Mouse (Mus musculus) liver, embryonic 14.5 days (tissue): ENCODE measurements around the gene Zfp981. TPM values are rescaled to one million over a fixed set of nuclear protein-coding genes. Genes with fewer than 3 reads are reported as not detected.
A peak's percentile ranks its signal among the peaks of the same experiment; 100 is the strongest.
"Not testable (repeated sequence)": the region's sequence is repeated elsewhere in the genome, so short reads cannot be mapped to it uniquely, and the experiment has no call there.

Experiments
- ATAC-seq: fragments of 200-750 bp; cut with Nextera tagmentation; 2 replicates; pipeline ENCODE4 v1.8.0; 2017; ENCODE audit warnings: moderate number of reproducible peaks, mild to moderate bottlenecking, moderate library complexity; ENCODE audit not compliant: insufficient read depth
- DNase-seq, 3 experiments: peaks; one replicate each; pipeline ENCODE4 v3.0.0-alpha.2; 2012 to 2013; ENCODE audit warnings: low read depth in 3 of 3, low spot score in 3 of 3
- H3K27ac ChIP-seq: fragments of 300-500 bp; sonication (generic); 2 replicates; pipeline ENCODE4 v1.5.1; 2014; ENCODE audit warnings: moderate library complexity, mild to moderate bottlenecking, control low read depth, inconsistent platforms
- H3K27me3 ChIP-seq: fragments of 300-500 bp; sonication (generic); 2 replicates; pipeline ENCODE4 v1.6.1; 2014; ENCODE audit warnings: mild to moderate bottlenecking, low read length, moderate library complexity; ENCODE audit not compliant: control insufficient read depth, insufficient read depth
- H3K36me3 ChIP-seq: fragments of 300-500 bp; sonication (generic); replicated peaks from 2 replicates; pipeline ENCODE4 v1.6.1; 2014; ENCODE audit warnings: low read depth; ENCODE audit not compliant: control insufficient read depth, insufficient read depth
- H3K4me1 ChIP-seq, 2 experiments: fragments of 200-500 bp in 1 of 2; fragments of 300-500 bp in 1 of 2; sonication (generic) in 1 of 2; replicated peaks; 2 replicates each; pipeline ENCODE4 v1.6.1; 2012 to 2014; ENCODE audit warnings: antibody characterized with exemption in 1 of 2, inconsistent platforms in 1 of 2, low read length in 1 of 2; ENCODE audit not compliant: control insufficient read depth in 2 of 2, insufficient read depth in 2 of 2
- H3K4me2 ChIP-seq: fragments of 300-500 bp; sonication (generic); 2 replicates; pipeline ENCODE4 v1.6.1; 2014; ENCODE audit warnings: low read depth, mild to moderate bottlenecking, control low read depth, moderate library complexity
- H3K4me3 ChIP-seq, 2 experiments: fragments of 200-500 bp in 1 of 2; fragments of 300-500 bp in 1 of 2; sonication (generic) in 1 of 2; 2 replicates each; pipeline ENCODE4 v1.5.1; 2012 to 2014; ENCODE audit warnings: low read depth in 2 of 2, low read length in 2 of 2, mild to moderate bottlenecking in 2 of 2, control low read depth in 1 of 2, inconsistent platforms in 1 of 2, moderate library complexity in 1 of 2; ENCODE audit not compliant: insufficient read depth in 1 of 2
- H3K9ac ChIP-seq: fragments of 300-500 bp; sonication (generic); replicated peaks from 2 replicates; pipeline ENCODE4 v1.6.1; 2014; ENCODE audit warnings: mild to moderate bottlenecking, control low read depth, moderate library complexity
- H3K9me3 ChIP-seq: fragments of 300-500 bp; sonication (generic); 2 replicates; pipeline ENCODE4 v1.6.1; 2016; ENCODE audit warnings: low read length, mixed read lengths; ENCODE audit not compliant: control insufficient read depth
- CTCF ChIP-seq: IDR thresholded peaks from 2 replicates; pipeline ENCODE4 v1.5.1; 2016; ENCODE audit warnings: antibody characterized with exemption, low read depth, control low read depth
- WGBS: fragments of 180-500 bp; shearing (Covaris S2); extraction: QIAGEN DNeasy Blood & Tissue Kit; methylation state at CpG from one replicate; pipeline ENCODE4 v1.1.7; 2014; ENCODE audit not compliant: insufficient replicate concordance; 5-methylcytosine and 5-hydroxymethylcytosine counted together
- polyA plus RNA-seq, 2 experiments: library from polyadenylated mRNA; depleted of rRNA in 1 of 2; stranded (reverse) in 1 of 2; unstranded in 1 of 2; fragments of >200 nt; fragmentation: Nextera tagmentation in 1 of 2; extraction: Ambion mirVana in 1 of 2; gene quantifications; 2 replicates each; pipeline versions ENCODE4 v1.2.1 to v1.2.3; 2012 to 2014

Zfp981 gene
- polyA plus RNA-seq, 2 experiments: 0.09 TPM; not detected in 1

- WGBS: 55% methylated on average over 13 of the region's 13 CpGs
- H3K27ac ChIP-seq, H3K4me2 ChIP-seq, H3K9ac ChIP-seq, H3K4me1 ChIP-seq, H3K36me3 ChIP-seq, H3K4me3 ChIP-seq, DNase-seq, H3K27me3 ChIP-seq: not testable (repeated sequence)
- ATAC-seq: peak; percentile 52
- peak; percentile 50 for TF ChIP-seq CTCF
- peaks cover 28% of the 10 kb centered on the region for H3K9me3 ChIP-seq
Measured at GRCm38 (mm10) chr4:146483571-146484280, 18.1 kb upstream of the Zfp981 start.

- H3K4me3 ChIP-seq, H3K36me3 ChIP-seq, H3K4me1 ChIP-seq, ATAC-seq, H3K27me3 ChIP-seq, H3K4me2 ChIP-seq, DNase-seq, H3K27ac ChIP-seq, H3K9ac ChIP-seq: not testable (repeated sequence)
- H3K9me3 ChIP-seq: peaks cover 25% of the 10 kb centered on the region
Measured at GRCm38 (mm10) chr4:146484676-146485075, 17.2 kb upstream of the Zfp981 start.

- not testable (repeated sequence) for ATAC-seq, DNase-seq, H3K27ac ChIP-seq, H3K36me3 ChIP-seq, H3K4me2 ChIP-seq, H3K4me1 ChIP-seq, H3K4me3 ChIP-seq, H3K27me3 ChIP-seq, H3K9ac ChIP-seq
- peaks cover 24% of the 10 kb centered on the region for H3K9me3 ChIP-seq
- WGBS: 51% methylated on average over 6 of the region's 6 CpGs
Measured at GRCm38 (mm10) chr4:146485183-146485939, 16.5 kb upstream of the Zfp981 start.

- H3K4me1 ChIP-seq, H3K9ac ChIP-seq, H3K36me3 ChIP-seq, H3K27ac ChIP-seq, H3K4me3 ChIP-seq, H3K4me2 ChIP-seq, DNase-seq, ATAC-seq, H3K27me3 ChIP-seq: not testable (repeated sequence)
- WGBS: 36% methylated on average over 1 of the region's 1 CpGs
- H3K9me3 ChIP-seq: peaks cover 16% of the 10 kb centered on the region
Measured at GRCm38 (mm10) chr4:146486753-146487152, 15.1 kb upstream of the Zfp981 start.

GRCm38 (mm10) chr4:146489196-146489595 is 12.6 kb upstream of the Zfp981 start:
- H3K4me3 ChIP-seq, H3K9ac ChIP-seq, ATAC-seq, H3K4me1 ChIP-seq, H3K36me3 ChIP-seq, H3K4me2 ChIP-seq, DNase-seq, H3K27me3 ChIP-seq, H3K27ac ChIP-seq: not testable (repeated sequence)
- WGBS: 50% methylated on average over 4 of the region's 4 CpGs
- peaks cover 12% of the 10 kb centered on the region for H3K9me3 ChIP-seq

GRCm38 (mm10) chr4:146491993-146492392 is 9.8 kb upstream of the Zfp981 start:
- not testable (repeated sequence) for H3K4me3 ChIP-seq, H3K4me2 ChIP-seq, DNase-seq, H3K9ac ChIP-seq, ATAC-seq, H3K36me3 ChIP-seq, H3K27ac ChIP-seq, H3K27me3 ChIP-seq, H3K9me3 ChIP-seq, H3K4me1 ChIP-seq
- WGBS: 47% methylated on average over 1 of the region's 1 CpGs
